21 mouse cellular contexts compared by ENCODE assay signal in genomic region chr10:40232442-40232841, GRCm38 (mm10). TPM values are rescaled to one million over a fixed set of nuclear protein-coding genes. Genes with fewer than 3 reads are reported as not detected.
A peak's percentile ranks its signal among the peaks of the same experiment; 100 is the strongest.
DNase-seq lines count a peak whose midpoint lies in the region; ATAC-seq and TF ChIP-seq lines count a peak whose summit lies in the region.
"Had no signal": no experiment of that assay in that cellular context is flagged by ENCODE, and none has a peak within 500 bp of the region (broad histone marks: within the 10 kb centered on the region; RNA-seq: fewer than 3 reads in every experiment).

No protein-coding gene starts in this region.

- H3K36me3 ChIP-seq in intestine, postnatal 0 days (ENCODE audit: control insufficient read depth, insufficient read depth), result peaks cover 47% of the 10 kb centered on the region
- peaks cover 10% of the 10 kb centered on the region; the same call in 1 of the 2 replicates for H3K36me3 ChIP-seq in intestine, embryonic 16.5 days (ENCODE audit: control insufficient read depth, insufficient read depth, low read length)
- H3K36me3 ChIP-seq in thymus, adult 2 months (ENCODE audit: control insufficient read depth, insufficient read depth, low read length), result peaks cover 13% of the 10 kb centered on the region
- peaks cover 45% of the 10 kb centered on the region for H3K36me3 ChIP-seq in forebrain, embryonic 15.5 days

- no peaks in the 10 kb centered on the region for H3K27me3 ChIP-seq in intestine, postnatal 0 days (replicated peaks; ENCODE audit: control insufficient read depth, insufficient read depth, low read length)
- no peaks in the 10 kb centered on the region for H3K27me3 ChIP-seq in intestine, embryonic 16.5 days (replicated peaks; ENCODE audit: control insufficient read depth, insufficient read depth, low read length)
- H3K27me3 ChIP-seq in thymus, adult 2 months (ENCODE audit: control insufficient read depth, insufficient read depth, low read length), result no peaks in the 10 kb centered on the region
- H3K27me3 ChIP-seq in cerebellum, adult 2 months (ENCODE audit: control insufficient read depth, insufficient read depth, low read length), result no peaks in the 10 kb centered on the region
- no peaks in the 10 kb centered on the region for H3K27me3 ChIP-seq in forebrain, embryonic 15.5 days
- H3K27me3 ChIP-seq: forebrain, embryonic 13.5 days; heart, embryonic 13.5 days; hindbrain, embryonic 12.5 days; limb, embryonic 13.5 days; neural tube, embryonic 15.5 days had no signal

- WGBS in intestine, postnatal 0 days, result 82% methylated on average over 7 of the region's 7 CpGs
- 83% methylated on average over 7 of the region's 7 CpGs for WGBS in intestine, embryonic 16.5 days
- 4% methylated on average over 7 of the region's 7 CpGs for WGBS in thymus, adult 2 months
- WGBS in cerebellum, adult 2 months, result 85% methylated on average over 7 of the region's 7 CpGs
- 85% methylated on average over 7 of the region's 7 CpGs for WGBS in forebrain, embryonic 15.5 days

- intact Hi-C loops in gastrocnemius, postnatal 36 days (cut with DNase I), result no loop called here

- H3K27ac ChIP-seq in intestine, postnatal 0 days (ENCODE audit: low read depth, low read length), result 0 out of 2 replicates have a peak overlapping the region, but pooled peaks have one; percentile 15
- no peak overlapping the region for H3K27ac ChIP-seq in intestine, embryonic 16.5 days (ENCODE audit: low read length)
- peak overlapping the region; percentile 91 for H3K27ac ChIP-seq in thymus, adult 2 months (ENCODE audit: control insufficient read depth, insufficient read depth, low read length)
- no peak overlapping the region for H3K27ac ChIP-seq in cerebellum, adult 2 months (ENCODE audit: insufficient read depth, low read length)
- H3K27ac ChIP-seq in forebrain, embryonic 15.5 days (replicated peaks), result no peak overlapping the region
- H3K27ac ChIP-seq: forebrain, embryonic 13.5 days; heart, embryonic 13.5 days; hindbrain, embryonic 12.5 days; limb, embryonic 13.5 days; liver, embryonic 14.5 days; midbrain, embryonic 10.5 days; neural tube, embryonic 15.5 days had no signal

- ATAC-seq in intestine, postnatal 0 days, result no peak
- ATAC-seq in intestine, embryonic 16.5 days, result no peak
- no peak for ATAC-seq in forebrain, embryonic 15.5 days (replicated peaks)
- ATAC-seq: forebrain, embryonic 13.5 days had no signal

- no peak overlapping the region for H3K4me2 ChIP-seq in intestine, postnatal 0 days (replicated peaks; ENCODE audit: low read depth)
- H3K4me2 ChIP-seq in intestine, embryonic 16.5 days (ENCODE audit: low read depth, low read length), result no peak overlapping the region
- H3K4me2 ChIP-seq in forebrain, embryonic 15.5 days (replicated peaks), result no peak overlapping the region
- H3K4me2 ChIP-seq: forebrain, embryonic 13.5 days; heart, embryonic 13.5 days; hindbrain, embryonic 12.5 days; limb, embryonic 13.5 days; neural tube, embryonic 15.5 days had no signal

- peak; percentile 42 for DNase-seq in induced T-regulatory cell, adult 2 months (ENCODE audit: low read depth)
- peak; percentile 62 for DNase-seq in thymus, adult 2 months
- no peak for DNase-seq in gastrocnemius, postnatal 36 days
- no peak for DNase-seq in cerebellum, adult 2 months
- DNase-seq: adrenal gland, adult 2 months; B cell, adult 2 months; cerebellum, adult 11 months; cerebellum, postnatal 25 days; gastrocnemius, postnatal 25 days; kidney, adult 8-10 months; lung, postnatal 14 days had no signal

- no peaks in the 10 kb centered on the region for H3K9me3 ChIP-seq in intestine, postnatal 0 days (ENCODE audit: control insufficient read depth)
- no peaks in the 10 kb centered on the region for H3K9me3 ChIP-seq in intestine, embryonic 16.5 days (ENCODE audit: control insufficient read depth, low read length)
- H3K9me3 ChIP-seq in forebrain, embryonic 15.5 days, result no peaks in the 10 kb centered on the region
- H3K9me3 ChIP-seq: forebrain, embryonic 13.5 days; heart, embryonic 13.5 days; hindbrain, embryonic 12.5 days; limb, embryonic 13.5 days; midbrain, embryonic 10.5 days; neural tube, embryonic 15.5 days had no signal

- no peak overlapping the region for H3K4me3 ChIP-seq in intestine, postnatal 0 days (ENCODE audit: low read depth, low read length)
- H3K4me3 ChIP-seq in intestine, embryonic 16.5 days (ENCODE audit: low read length), result no peak overlapping the region
- H3K4me3 ChIP-seq in thymus, adult 2 months (ENCODE audit: control insufficient read depth, insufficient read depth, low read length), result no peak overlapping the region; the same call in 1 of the 2 replicates
- no peak overlapping the region for H3K4me3 ChIP-seq in cerebellum, adult 2 months (replicated peaks; ENCODE audit: insufficient read depth, low read depth, low read length)
- no peak overlapping the region for H3K4me3 ChIP-seq in forebrain, embryonic 15.5 days
- H3K4me3 ChIP-seq: forebrain, embryonic 13.5 days; heart, embryonic 13.5 days; hindbrain, embryonic 12.5 days; limb, embryonic 13.5 days; midbrain, embryonic 10.5 days; neural tube, embryonic 15.5 days had no signal

- no peaks in the 10 kb centered on the region for H3K4me1 ChIP-seq in intestine, postnatal 0 days (replicated peaks; ENCODE audit: control insufficient read depth, insufficient read depth, low read length)
- H3K4me1 ChIP-seq in intestine, embryonic 16.5 days (ENCODE audit: control insufficient read depth, insufficient read depth, low read length), result no peaks in the 10 kb centered on the region
- H3K4me1 ChIP-seq in thymus, adult 2 months (replicated peaks; ENCODE audit: control insufficient read depth, insufficient read depth, low read length), result peaks cover 22% of the 10 kb centered on the region
- H3K4me1 ChIP-seq in cerebellum, adult 2 months (ENCODE audit: control insufficient read depth, insufficient read depth, low read length), result no peaks in the 10 kb centered on the region
- no peaks in the 10 kb centered on the region for H3K4me1 ChIP-seq in forebrain, embryonic 15.5 days
- H3K4me1 ChIP-seq: forebrain, embryonic 13.5 days; heart, embryonic 13.5 days; hindbrain, embryonic 12.5 days; midbrain, embryonic 10.5 days; neural tube, embryonic 15.5 days had no signal

- no peak overlapping the region for H3K9ac ChIP-seq in intestine, postnatal 0 days (ENCODE audit: low read depth, low read length)
- no peak overlapping the region for H3K9ac ChIP-seq in intestine, embryonic 16.5 days (ENCODE audit: low read depth, low read length)
- no peak overlapping the region for H3K9ac ChIP-seq in forebrain, embryonic 15.5 days (replicated peaks)
- H3K9ac ChIP-seq: forebrain, embryonic 13.5 days; heart, embryonic 13.5 days; hindbrain, embryonic 12.5 days; limb, embryonic 13.5 days; liver, embryonic 14.5 days; neural tube, embryonic 15.5 days had no signal

- TF ChIP-seq CTCF in intestine, postnatal 0 days (IDR thresholded peaks at IDR 0.05; ENCODE audit: low read depth), result no peak
- TF ChIP-seq CTCF in thymus, adult 2 months (IDR thresholded peaks at IDR 0.05; ENCODE audit: borderline replicate concordance, control insufficient read depth, extremely low read depth, insufficient read depth, low read length, poor library complexity), result no peak
- no peak for TF ChIP-seq CTCF in cerebellum, adult 2 months (IDR thresholded peaks at IDR 0.05; ENCODE audit: borderline replicate concordance, insufficient read depth, low read depth, low read length)

- peak; percentile 55; the same call in 1 of the 2 replicates for TF ChIP-seq POLR2A in thymus, adult 2 months (IDR thresholded peaks at IDR 0.05; ENCODE audit: control insufficient read depth, extremely low read depth, insufficient read depth, low read length, poor library complexity)
- TF ChIP-seq POLR2A in cerebellum, adult 2 months (IDR thresholded peaks at IDR 0.05; ENCODE audit: borderline replicate concordance, insufficient read depth, low read length), result no peak

RNA-seq across cellular contexts. Expression of gene Rpf2, which starts 14.4 kb away (rescaled TPM):
- 36.2 and 36.6 TPM in 2 replicates for polyA plus RNA-seq in intestine, postnatal 0 days (2015; fragmentation: Nextera tagmentation; extraction: Ambion mirVana)
- 60.8 and 70.0 TPM in 2 replicates for polyA plus RNA-seq in intestine, embryonic 16.5 days (2015; fragmentation: Nextera tagmentation; extraction: Ambion mirVana)
- 3.0 and 3.9 TPM in 2 replicates for polyA plus RNA-seq in thymus, adult 2 months (2012; rRNA removed)
- 10 to 100 TPM; 14.1 to 16.4 TPM for total RNA-seq in gastrocnemius, postnatal 36 days (2021)
- 13.8 and 15.1 TPM in 2 replicates for polyA plus RNA-seq in cerebellum, adult 2 months (2012; rRNA removed)
- 72.9 and 80.1 TPM in 2 replicates for polyA plus RNA-seq in forebrain, embryonic 15.5 days (2015; fragmentation: Nextera tagmentation; extraction: Ambion mirVana)

RNA-seq across cellular contexts. Expression of gene Gtf3c6, which starts 25.5 kb away (rescaled TPM):
- 50.7 and 64.3 TPM in 2 replicates for polyA plus RNA-seq in intestine, postnatal 0 days (2015; fragmentation: Nextera tagmentation; extraction: Ambion mirVana)
- 72.2 and 78.3 TPM in 2 replicates for polyA plus RNA-seq in intestine, embryonic 16.5 days (2015; fragmentation: Nextera tagmentation; extraction: Ambion mirVana)
- polyA plus RNA-seq in thymus, adult 2 months (2012; rRNA removed), result 8.5 and 9.3 TPM in 2 replicates
- 10 to 100 TPM; 19.2 to 20.1 TPM for total RNA-seq in gastrocnemius, postnatal 36 days (2021)
- 28.1 and 33.2 TPM in 2 replicates for polyA plus RNA-seq in cerebellum, adult 2 months (2012; rRNA removed)
- polyA plus RNA-seq in forebrain, embryonic 15.5 days (2015; fragmentation: Nextera tagmentation; extraction: Ambion mirVana), result 87.9 and 88.1 TPM in 2 replicates

Comparison
In these comparisons a context has a peak if more than half of its experiments do, and no peak if none do; other contexts are left out.
1. H3K27ac ChIP-seq: peak in intestine, postnatal 0 days (single experiment) and thymus, adult 2 months (single experiment); none in intestine, embryonic 16.5 days (single experiment), cerebellum, adult 2 months (single experiment) and forebrain, embryonic 15.5 days (single experiment).
2. DNase-seq: peak in induced T-regulatory cell, adult 2 months (single experiment) and thymus, adult 2 months (single experiment); none in gastrocnemius, postnatal 36 days (0 of 2) and cerebellum, adult 2 months (0 of 2).